Mouse (Mus musculus): Measurements from ENCODE around the gene Krtap19-2.

Gene Krtap19-2

DNA sequence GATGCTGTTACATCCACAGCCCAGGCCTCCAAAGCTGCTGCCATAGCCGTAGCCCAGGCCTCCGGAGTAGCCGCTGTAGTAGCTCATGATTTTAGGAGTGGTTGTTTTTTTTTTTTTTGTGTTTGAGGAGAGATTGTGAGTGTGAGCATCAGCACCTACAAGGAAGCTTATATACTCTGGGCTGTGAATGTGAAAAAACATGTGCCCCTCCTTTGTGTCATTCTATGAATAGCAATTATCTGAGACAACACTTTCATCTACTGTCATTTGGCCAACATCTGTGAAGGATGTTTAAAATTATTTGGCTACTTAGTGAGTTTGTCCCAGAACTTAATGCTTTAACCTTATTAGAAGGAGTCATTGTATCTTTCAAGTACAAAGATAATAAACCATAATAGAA lies at the start of gene Krtap19-2:
Gene Krtap19-2 (minus strand): TSS at position 101 of the 400 bp plus-strand sequence.
- DNase-seq = no peak

DNA sequence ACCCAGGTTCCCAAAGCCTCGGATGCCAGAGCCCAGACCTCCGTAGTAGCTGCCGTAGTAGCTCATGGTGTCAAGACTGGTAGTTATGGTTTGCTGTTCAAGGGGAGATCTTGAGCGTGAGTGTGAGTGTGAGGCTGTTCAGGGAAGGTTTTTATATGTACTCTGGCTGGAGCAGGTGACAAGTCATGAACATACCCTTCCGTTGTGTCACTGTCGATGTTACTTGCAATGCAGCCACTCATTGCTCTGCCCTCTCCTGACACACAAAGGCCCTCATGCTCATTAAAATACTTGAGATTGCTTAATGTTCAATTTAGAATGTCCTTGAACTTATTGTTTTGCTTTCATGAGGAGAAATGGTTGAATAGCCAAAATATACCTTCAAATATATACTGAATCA lies 22.3 kb upstream of the Krtap19-2 start, which contains the start of gene Krtap19-5:
Gene Krtap19-5 (minus strand): TSS at position 101 of the 400 bp plus-strand sequence.
- DNase-seq = no peak

DNA sequence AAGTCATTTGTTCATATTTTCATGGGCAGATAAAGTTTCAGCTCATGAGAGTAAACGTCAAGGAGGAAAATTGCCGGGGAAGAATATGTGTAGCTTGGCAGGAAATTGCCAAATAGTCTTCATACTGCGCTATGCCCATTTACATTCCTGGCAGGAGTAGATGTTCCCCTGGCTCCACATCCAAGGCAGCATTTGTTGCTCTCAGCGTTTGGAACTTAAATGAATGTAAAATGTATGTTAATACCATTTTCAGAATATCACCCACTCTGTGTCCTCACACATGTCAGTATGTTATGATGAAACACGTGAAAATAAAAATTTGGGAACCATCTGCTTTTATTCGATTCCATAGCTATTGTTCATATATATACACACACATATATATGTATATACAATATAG lies 12.8 kb upstream of the Krtap19-2 start:
- DNase-seq = no peak

DNA sequence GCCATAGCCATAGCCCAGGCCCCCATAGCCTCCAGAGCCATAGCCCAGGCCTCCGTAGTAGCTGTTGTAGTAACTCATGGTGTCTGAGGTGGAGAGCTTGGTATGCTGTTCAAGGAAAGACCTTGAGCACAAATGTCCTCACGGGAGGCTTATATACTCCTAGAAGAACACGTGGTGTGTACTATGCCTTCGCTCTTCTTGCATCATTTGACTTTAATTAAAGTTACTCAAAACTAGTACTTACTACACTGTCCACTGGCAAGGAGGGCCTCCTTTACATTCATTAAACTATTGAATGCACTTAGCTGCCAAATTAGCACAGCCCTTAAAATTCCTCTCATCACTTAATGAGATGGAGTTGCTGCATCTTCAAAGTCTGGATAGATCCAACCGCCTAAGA lies 10.9 kb upstream of the Krtap19-2 start, which contains the start of gene Krtap19-4:
Gene Krtap19-4 (minus strand): TSS at position 101 of the 400 bp plus-strand sequence.
- no peak for DNase-seq

DNA sequence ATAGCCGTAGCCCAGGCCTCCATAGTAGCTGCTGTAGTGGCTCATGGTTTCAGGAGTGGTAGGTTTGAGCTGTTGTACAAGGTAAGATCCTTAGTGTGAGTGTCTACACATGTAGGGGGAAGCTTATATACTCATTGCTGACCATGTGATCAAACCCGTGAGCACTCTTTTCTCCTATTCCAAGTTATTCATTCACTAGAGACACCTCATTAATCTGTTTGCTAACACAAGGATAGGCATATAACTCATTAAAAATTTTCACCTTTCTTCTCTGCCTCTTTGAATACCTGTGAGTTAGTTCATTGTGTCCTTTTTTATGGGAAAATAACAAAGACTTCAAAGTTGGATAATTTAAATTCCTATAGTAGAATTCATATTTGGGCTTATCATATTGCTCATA lies 3.9 kb upstream of the Krtap19-2 start, which contains the start of gene Krtap19-3:
Gene Krtap19-3 (minus strand): TSS at position 101 of the 400 bp plus-strand sequence.
- no peak for DNase-seq

DNA sequence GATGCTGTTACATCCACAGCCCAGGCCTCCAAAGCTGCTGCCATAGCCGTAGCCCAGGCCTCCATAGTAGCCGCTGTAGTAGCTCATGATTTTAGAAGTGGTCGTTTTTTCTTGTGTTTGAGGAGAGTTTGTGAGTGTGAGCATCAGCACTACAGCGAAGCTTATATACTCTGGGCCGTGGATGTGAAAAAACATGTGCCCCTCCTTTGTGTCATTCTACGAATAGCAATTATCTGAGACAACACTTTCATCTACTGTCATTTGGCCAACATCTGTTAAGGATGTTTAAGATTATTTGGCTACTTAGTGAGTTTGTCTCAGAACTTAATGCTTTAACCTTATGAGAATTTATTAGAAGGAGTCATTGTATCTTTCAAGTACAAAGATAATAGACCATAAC lies 4.8 kb downstream of the Krtap19-2 start, which contains the start of gene Krtap19-1:
Gene Krtap19-1 (minus strand): TSS at position 101 of the 400 bp plus-strand sequence.
- DNase-seq = no peak

DNA sequence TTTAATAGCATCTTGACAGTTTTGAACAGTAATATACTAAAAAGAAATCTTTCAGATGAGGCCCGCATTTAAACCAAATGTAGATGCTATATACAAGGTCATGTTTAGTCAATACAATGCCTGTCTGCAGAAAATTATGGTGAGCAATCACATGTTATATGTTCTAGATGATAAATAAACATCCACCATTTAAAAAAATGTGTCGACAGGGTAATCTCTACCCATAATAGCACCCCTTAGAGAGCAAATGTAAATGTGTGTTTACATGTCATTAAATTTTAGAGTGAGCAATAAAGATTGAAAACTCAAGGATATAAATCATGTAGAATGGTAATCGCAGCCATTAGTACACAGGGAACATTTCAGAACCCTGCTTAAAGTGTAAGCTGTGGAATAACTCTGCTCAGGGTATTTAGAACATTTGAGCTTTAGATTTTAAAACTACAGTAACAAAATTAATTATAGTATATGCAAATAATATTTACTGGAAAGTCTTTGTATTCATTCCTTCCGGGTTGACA lies 9.1 kb downstream of the Krtap19-2 start:
- no peak for DNase-seq

DNA sequence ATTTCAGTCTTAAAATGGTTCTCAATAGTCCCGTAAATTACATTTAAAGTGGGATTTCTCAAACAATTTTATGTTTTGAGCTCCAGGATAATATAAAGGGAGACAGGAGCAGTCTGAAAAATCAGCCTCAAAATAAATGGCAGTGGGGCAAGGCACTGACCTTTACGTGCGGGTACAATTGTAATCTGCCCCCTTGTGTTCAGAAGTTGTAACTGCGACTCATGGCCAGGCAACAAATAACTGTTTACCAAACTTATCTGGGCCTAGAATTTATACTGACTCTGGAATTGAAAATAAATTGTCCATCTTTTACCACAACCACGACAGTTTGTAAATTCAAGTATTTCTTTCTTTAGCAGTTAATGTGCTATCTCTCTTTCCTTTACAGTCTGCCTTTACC lies 22.6 kb downstream of the Krtap19-2 start:
- DNase-seq = no peak

DNA sequence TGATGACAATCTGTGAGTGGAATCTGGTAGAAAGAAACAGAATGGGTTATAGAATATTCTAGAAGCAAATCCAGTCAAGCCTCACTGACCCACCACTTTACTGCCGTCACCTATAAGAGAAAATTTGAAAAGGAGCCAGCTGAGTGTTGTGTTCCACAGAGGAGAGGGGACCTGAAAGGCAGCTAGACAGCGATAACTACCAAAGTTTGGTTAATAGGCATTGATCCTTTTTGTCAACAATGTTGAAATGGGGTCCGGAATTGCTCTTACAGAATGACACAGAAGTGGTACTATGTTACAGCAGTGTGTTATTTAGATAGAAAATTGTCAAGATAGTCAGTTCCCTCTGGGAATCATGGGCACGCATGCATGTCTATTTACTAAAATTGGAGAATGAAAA lies 25.5 kb downstream of the Krtap19-2 start:
- DNase-seq = no peak

DNA sequence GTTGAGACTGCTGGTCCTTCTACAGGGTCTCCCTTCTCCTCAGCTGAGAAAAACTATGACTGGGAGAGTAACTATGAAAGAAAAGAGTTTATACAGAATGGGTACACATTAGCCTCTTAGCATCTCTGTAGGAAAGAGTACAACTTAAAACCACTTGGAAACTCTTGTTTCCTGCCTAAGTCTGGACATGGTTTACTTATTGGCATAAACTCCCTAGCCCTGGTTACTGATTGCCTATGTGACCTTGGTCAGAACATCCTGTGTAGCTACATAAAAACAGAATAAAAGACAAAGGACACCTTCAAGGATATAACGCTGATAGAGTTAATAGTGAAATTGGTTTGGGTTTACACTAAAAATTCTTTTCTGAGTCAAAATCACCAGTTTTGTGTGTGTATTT lies 26.7 kb downstream of the Krtap19-2 start:
- no peak for DNase-seq

DNA sequence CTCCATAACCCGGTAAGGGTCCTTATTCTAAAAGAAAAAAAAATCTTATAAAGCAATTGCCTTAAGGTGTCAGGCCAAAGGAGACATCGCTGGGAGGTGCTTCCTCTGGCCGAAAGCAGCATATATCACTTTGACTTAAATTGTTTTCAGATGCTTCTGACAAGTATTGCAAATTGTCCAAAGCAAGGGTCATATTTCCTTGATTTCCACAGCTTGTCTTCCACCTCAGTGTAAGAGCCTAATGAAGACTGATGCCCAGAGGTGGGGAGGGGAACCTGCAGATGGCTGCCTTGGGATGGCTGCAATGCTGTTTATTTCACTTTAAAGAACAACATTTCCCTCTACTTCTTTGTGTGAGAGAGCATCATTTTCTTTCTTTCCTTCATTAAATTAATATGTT lies 47.1 kb downstream of the Krtap19-2 start:
- no peak for DNase-seq

DNA sequence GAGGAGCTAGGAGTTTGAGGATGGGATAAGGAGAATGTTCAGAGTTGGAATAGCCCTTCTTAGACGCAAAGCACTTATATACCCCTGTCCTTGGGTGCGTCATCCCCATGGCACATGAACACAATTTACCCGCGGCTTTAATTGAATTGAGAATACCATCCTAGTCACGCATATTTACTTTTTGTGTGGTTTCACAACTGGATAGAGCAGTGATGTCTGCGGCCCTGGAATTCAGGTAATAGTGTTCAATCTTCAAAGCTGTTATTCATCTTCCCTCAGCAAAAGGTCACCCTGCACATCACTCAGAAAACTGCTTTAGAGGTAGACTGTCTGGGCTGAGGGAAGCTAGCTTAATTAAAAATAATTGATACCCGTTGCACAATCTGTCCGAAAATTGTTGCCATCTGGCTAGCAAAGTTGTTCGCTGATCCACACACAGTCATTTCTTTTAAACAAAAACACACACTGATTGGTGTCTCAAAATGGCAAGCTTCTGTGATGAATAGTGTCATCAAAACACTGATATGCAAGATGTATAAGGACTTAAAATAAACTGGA lies 47.9 kb downstream of the Krtap19-2 start, which contains the start of gene Krtap14:
Gene Krtap14 (minus strand): TSS at position 51 of the 558 bp plus-strand sequence.
- DNase-seq = no peak

DNA sequence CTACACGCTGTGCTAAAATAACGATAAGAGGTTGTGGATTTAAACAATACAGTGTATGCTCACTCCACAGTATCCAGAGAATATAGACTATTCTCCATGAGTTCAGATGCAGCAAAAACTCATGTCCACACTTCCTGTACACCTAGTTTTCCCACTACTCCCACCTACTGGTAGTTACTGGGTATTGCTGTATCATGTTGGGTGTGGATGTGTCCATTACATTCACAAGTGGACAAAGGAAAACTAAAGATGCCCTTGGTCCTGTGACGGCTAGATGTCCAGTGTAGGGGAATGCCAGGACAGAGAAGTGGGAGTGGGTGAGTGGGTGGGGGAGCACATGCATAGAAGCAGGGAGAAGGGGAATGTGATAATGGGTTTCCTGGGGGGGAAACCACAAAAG lies 50.3 kb downstream of the Krtap19-2 start:
- no peak for DNase-seq

Measured in cerebellum, adult 11 months (tissue).